Mouse (Mus musculus): ENCODE measurements around the gene Slco1a5.

DNA sequence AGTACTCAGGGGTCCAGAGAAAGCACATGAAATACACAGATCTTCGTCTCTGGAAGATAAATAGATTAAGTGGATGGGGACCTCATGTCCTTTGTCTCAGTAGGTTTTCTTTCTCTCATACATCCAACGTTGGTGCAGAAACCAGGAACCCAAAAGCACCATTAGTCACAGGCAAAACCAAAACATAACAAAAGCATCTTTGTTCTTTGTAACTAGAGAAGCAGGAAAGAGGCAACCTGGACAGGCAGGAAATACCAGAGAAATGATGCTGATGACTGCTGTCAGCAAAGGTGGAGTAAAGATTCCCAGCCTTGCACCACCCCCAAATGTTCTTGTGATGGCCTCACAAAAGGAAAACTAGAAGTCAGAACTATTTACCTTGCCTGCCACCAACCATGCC is 16.8 kb upstream of the Slco1a5 start:
- TF ChIP-seq ZMIZ1 (IDR thresholded peaks at IDR 0.05; ENCODE audit: low read depth, low read length) (no peak), MYC (IDR thresholded peaks at IDR 0.05; ENCODE audit: low read depth, low read length) (no peak), CTCF (conservative IDR thresholded peaks at IDR 0.05 in 1 of 2, IDR thresholded peaks at IDR 0.05 in 1 of 2; ENCODE audit: low read depth in 2 of 2, low read length in 2 of 2) (no peak)

Data from CH12.LX (cell line).